Mouse (Mus musculus) hindbrain, embryonic 14.5 days (tissue): ENCODE measurements around the gene Ifne. TPM values are rescaled to one million over a fixed set of nuclear protein-coding genes. Genes with fewer than 3 reads are reported as not detected.

Experiments
- ATAC-seq: fragments of 200-750 bp; cut with Nextera tagmentation; 2 replicates; pipeline ENCODE4 v1.8.0; 2017; ENCODE audit warnings: moderate number of reproducible peaks, mild to moderate bottlenecking, moderate TSS enrichment, moderate library complexity; ENCODE audit not compliant: low FRiP score
- DNase-seq: peaks from one replicate; pipeline ENCODE4 v3.0.0-alpha.2; 2015; ENCODE audit warnings: low spot score
- H3K27ac ChIP-seq: fragments of 300-500 bp; sonication (generic); 2 replicates; pipeline ENCODE4 v1.5.1; 2014; ENCODE audit warnings: mild to moderate bottlenecking, moderate library complexity
- H3K27me3 ChIP-seq: fragments of 300-500 bp; sonication (generic); 2 replicates; pipeline ENCODE4 v1.6.1; 2014; ENCODE audit warnings: mild to moderate bottlenecking, low read length, mixed read lengths; ENCODE audit not compliant: control insufficient read depth, insufficient read depth
- H3K36me3 ChIP-seq: fragments of 300-500 bp; sonication (generic); replicated peaks from 2 replicates; pipeline ENCODE4 v1.6.1; 2014; ENCODE audit not compliant: control insufficient read depth, insufficient read depth
- H3K4me1 ChIP-seq: fragments of 300-500 bp; sonication (generic); replicated peaks from 2 replicates; pipeline ENCODE4 v1.6.1; 2014; ENCODE audit warnings: antibody characterized with exemption, low read length, mixed read lengths; ENCODE audit not compliant: control insufficient read depth, insufficient read depth
- H3K4me2 ChIP-seq: fragments of 300-500 bp; sonication (generic); replicated peaks from 2 replicates; pipeline ENCODE4 v1.6.1; 2014; ENCODE audit warnings: mild to moderate bottlenecking, moderate library complexity
- H3K4me3 ChIP-seq: fragments of 300-500 bp; sonication (generic); replicated peaks from 2 replicates; pipeline ENCODE4 v1.5.1; 2014; ENCODE audit warnings: mild to moderate bottlenecking, low read length
- H3K9ac ChIP-seq: fragments of 300-500 bp; sonication (generic); 2 replicates; pipeline ENCODE4 v1.6.1; 2014
- H3K9me3 ChIP-seq: fragments of 300-500 bp; sonication (generic); 2 replicates; pipeline ENCODE4 v1.6.1; 2016; ENCODE audit warnings: low read length; ENCODE audit not compliant: control insufficient read depth
- WGBS: fragments of 180-500 bp; shearing (Covaris S2); extraction: QIAGEN DNeasy Blood & Tissue Kit; methylation state at CpG from one replicate; pipeline ENCODE4 v1.1.7; 2014; 5-methylcytosine and 5-hydroxymethylcytosine counted together
- polyA plus RNA-seq: library from polyadenylated mRNA; unstranded; fragments of >200 nt; fragmentation: Nextera tagmentation; extraction: Ambion mirVana; gene quantifications from 2 replicates; pipeline ENCODE4 v1.2.1, GENCODE M21; 2014

Gene Ifne
- polyA plus RNA-seq, 1 experiment from 2014 or later = not detected

GRCm38 (mm10) chr4:88875435-88876095 is 4.4 kb downstream of the Ifne start:
- H3K36me3 ChIP-seq = no peaks in the 10 kb centered on the region
- H3K4me3 ChIP-seq = no peak overlapping the region
- no peak overlapping the region for H3K9ac ChIP-seq
- DNase-seq (no peak), ATAC-seq (no peak)
- no peaks in the 10 kb centered on the region for H3K9me3 ChIP-seq
- H3K4me2 ChIP-seq = no peak overlapping the region
- no peak overlapping the region for H3K27ac ChIP-seq
- no peaks in the 10 kb centered on the region for H3K4me1 ChIP-seq
- no peaks in the 10 kb centered on the region for H3K27me3 ChIP-seq
- WGBS = 87% methylated on average over 4 of the region's 4 CpGs

- no peak overlapping the region for H3K27ac ChIP-seq
- H3K4me3 ChIP-seq = no peak overlapping the region
- H3K9me3 ChIP-seq = no peaks in the 10 kb centered on the region
- 0 out of 2 replicates have a peak, but pooled peaks cover 3% of the 10 kb centered on the region for H3K4me1 ChIP-seq
- no peaks in the 10 kb centered on the region for H3K27me3 ChIP-seq
- peak; percentile 81 for DNase-seq
- H3K36me3 ChIP-seq = no peaks in the 10 kb centered on the region
- H3K4me2 ChIP-seq = no peak overlapping the region
- 0% methylated on average over 2 of the region's 2 CpGs for WGBS
- H3K9ac ChIP-seq = no peak overlapping the region
- ATAC-seq = no peak
Measured at GRCm38 (mm10) chr4:88872691-88873090, 7.3 kb downstream of the Ifne start.

- Histone ChIP-seq H3K36me3 (no peaks in the 10 kb centered on the region), H3K9me3 (no peaks in the 10 kb centered on the region), H3K4me3 (peak overlapping the region; percentile 44), H3K27ac (peak overlapping the region; percentile 29; the same call in 1 of the 2 replicates), H3K27me3 (no peaks in the 10 kb centered on the region), H3K4me1 (0 out of 2 replicates have a peak, but pooled peaks cover 3% of the 10 kb centered on the region), H3K4me2 (peak overlapping the region; percentile 96), H3K9ac (peak overlapping the region; percentile 58)
- 9% methylated on average over 31 of the region's 31 CpGs for WGBS
- peak; percentile 72 for ATAC-seq
- DNase-seq = peak; percentile 66
Measured at GRCm38 (mm10) chr4:88867926-88868911, 11.8 kb downstream of the Ifne start.

- H3K4me1 ChIP-seq = 0 out of 2 replicates have a peak, but pooled peaks cover 3% of the 10 kb centered on the region
- no peaks in the 10 kb centered on the region for H3K36me3 ChIP-seq
- ATAC-seq (peak; percentile 72; the same call in 1 of the 2 replicates), DNase-seq (peak; percentile 82)
- no peak overlapping the region; the same call in 1 of the 2 replicates for H3K27ac ChIP-seq
- no peaks in the 10 kb centered on the region for H3K9me3 ChIP-seq
- peak overlapping the region; percentile 96 for H3K4me2 ChIP-seq
- H3K9ac ChIP-seq = peak overlapping the region; percentile 58; the same call in 1 of the 2 replicates
- no peaks in the 10 kb centered on the region for H3K27me3 ChIP-seq
- 0% methylated on average over 8 of the region's 8 CpGs for WGBS
- peak overlapping the region; percentile 44 for H3K4me3 ChIP-seq
Measured at GRCm38 (mm10) chr4:88867366-88867925, 12.6 kb downstream of the Ifne start.

- no peak for DNase-seq
- H3K36me3 ChIP-seq = no peaks in the 10 kb centered on the region
- no peak overlapping the region for H3K27ac ChIP-seq
- H3K4me2 ChIP-seq = no peak overlapping the region
- 0 out of 2 replicates have a peak, but pooled peaks cover 3% of the 10 kb centered on the region for H3K4me1 ChIP-seq
- no peak for ATAC-seq
- no peaks in the 10 kb centered on the region for H3K27me3 ChIP-seq
- H3K9ac ChIP-seq = no peak overlapping the region
- no peaks in the 10 kb centered on the region for H3K9me3 ChIP-seq
- WGBS = 60% methylated on average over 6 of the region's 6 CpGs
- H3K4me3 ChIP-seq = no peak overlapping the region
Measured at GRCm38 (mm10) chr4:88865011-88865569, 14.9 kb downstream of the Ifne start.

- 0 out of 2 replicates have a peak, but pooled peaks cover 3% of the 10 kb centered on the region for H3K4me1 ChIP-seq
- 72% methylated on average over 9 of the region's 9 CpGs for WGBS
- no peaks in the 10 kb centered on the region for H3K36me3 ChIP-seq
- H3K27me3 ChIP-seq = no peaks in the 10 kb centered on the region
- H3K27ac ChIP-seq = no peak overlapping the region
- no peak overlapping the region for H3K4me2 ChIP-seq
- ATAC-seq (no peak), DNase-seq (no peak)
- no peak overlapping the region for H3K9ac ChIP-seq
- no peak overlapping the region for H3K4me3 ChIP-seq
- no peaks in the 10 kb centered on the region for H3K9me3 ChIP-seq
Measured at GRCm38 (mm10) chr4:88864599-88864998, 15.4 kb downstream of the Ifne start.

- Histone ChIP-seq H3K4me1 (0 out of 2 replicates have a peak, but pooled peaks cover under 1% of the 10 kb centered on the region), H3K4me2 (no peak overlapping the region), H3K36me3 (no peaks in the 10 kb centered on the region), H3K4me3 (no peak overlapping the region), H3K27me3 (no peaks in the 10 kb centered on the region), H3K27ac (no peak overlapping the region), H3K9ac (no peak overlapping the region), H3K9me3 (no peaks in the 10 kb centered on the region)
- ATAC-seq = no peak
- DNase-seq = no peak
- WGBS = 7% methylated on average over 7 of the region's 7 CpGs
Measured at GRCm38 (mm10) chr4:88863309-88863708, 16.7 kb downstream of the Ifne start.

GRCm38 (mm10) chr4:88859214-88859613 is 20.8 kb downstream of the Ifne start:
- Histone ChIP-seq H3K9me3 (no peaks in the 10 kb centered on the region), H3K27me3 (no peaks in the 10 kb centered on the region), H3K4me1 (no peaks in the 10 kb centered on the region), H3K4me3 (no peak overlapping the region), H3K27ac (no peak overlapping the region), H3K4me2 (no peak overlapping the region), H3K36me3 (no peaks in the 10 kb centered on the region), H3K9ac (no peak overlapping the region)
- DNase-seq = no peak
- no peak for ATAC-seq
